Mouse (Mus musculus) intestine, embryonic 14.5 days (tissue): Measurements from ENCODE around the gene Wbp2. TPM values are rescaled to one million over a fixed set of nuclear protein-coding genes. Genes with fewer than 3 reads are reported as not detected.

Source experiments
- ATAC-seq: fragments of 200-750 bp; cut with Nextera tagmentation; replicated peaks from 2 replicates; pipeline ENCODE4 v1.8.0; 2017; ENCODE audit warnings: low read depth, moderate number of reproducible peaks, moderate TSS enrichment, moderate library complexity; ENCODE audit not compliant: low FRiP score, low TSS enrichment
- DNase-seq: peaks from one replicate; pipeline ENCODE4 v3.0.0-alpha.2; 2018; ENCODE audit warnings: low spot score
- H3K27ac ChIP-seq: fragments of 300-500 bp; sonication (generic); 2 replicates; pipeline ENCODE4 v1.5.1; 2014; ENCODE audit warnings: low read depth, mild to moderate bottlenecking, control low read depth
- H3K27me3 ChIP-seq: fragments of 300-500 bp; sonication (generic); replicated peaks from 2 replicates; pipeline ENCODE4 v1.6.1; 2014; ENCODE audit warnings: low read length, control low read depth; ENCODE audit not compliant: control insufficient read depth, insufficient read depth
- H3K36me3 ChIP-seq: fragments of 300-500 bp; sonication (generic); 2 replicates; pipeline ENCODE4 v1.6.1; 2014; ENCODE audit warnings: low read length, control low read depth; ENCODE audit not compliant: control insufficient read depth, insufficient read depth
- H3K4me1 ChIP-seq: fragments of 300-500 bp; sonication (generic); replicated peaks from 2 replicates; pipeline ENCODE4 v1.6.1; 2014; ENCODE audit warnings: low read length, control low read depth, mixed read lengths; ENCODE audit not compliant: control insufficient read depth, insufficient read depth
- H3K4me2 ChIP-seq: fragments of 300-500 bp; sonication (generic); 2 replicates; pipeline ENCODE4 v1.6.1; 2014; ENCODE audit warnings: low read length
- H3K4me3 ChIP-seq: fragments of 300-500 bp; sonication (generic); 2 replicates; pipeline ENCODE4 v1.5.1; 2014; ENCODE audit warnings: low read depth, low read length, control low read depth, mixed read lengths
- H3K9ac ChIP-seq: fragments of 300-500 bp; sonication (generic); 2 replicates; pipeline ENCODE4 v1.6.1; 2014; ENCODE audit warnings: mild to moderate bottlenecking, low read length
- H3K9me3 ChIP-seq: fragments of 300-500 bp; sonication (generic); 2 replicates; pipeline ENCODE4 v1.6.1; 2016; ENCODE audit warnings: low read length, control low read depth; ENCODE audit not compliant: control insufficient read depth
- WGBS: fragments of 180-500 bp; shearing (Covaris S2); extraction: QIAGEN DNeasy Blood & Tissue Kit; methylation state at CpG from one replicate; pipeline ENCODE4 v1.1.7; 2014; 5-methylcytosine and 5-hydroxymethylcytosine counted together
- polyA plus RNA-seq: library from polyadenylated mRNA; unstranded; fragments of >200 nt; fragmentation: Nextera tagmentation; extraction: Ambion mirVana; gene quantifications from 2 replicates; pipeline ENCODE4 v1.2.1, GENCODE M21; 2014

Gene Wbp2
- 78.0 and 85.0 TPM in 2 replicates for polyA plus RNA-seq

DNA sequence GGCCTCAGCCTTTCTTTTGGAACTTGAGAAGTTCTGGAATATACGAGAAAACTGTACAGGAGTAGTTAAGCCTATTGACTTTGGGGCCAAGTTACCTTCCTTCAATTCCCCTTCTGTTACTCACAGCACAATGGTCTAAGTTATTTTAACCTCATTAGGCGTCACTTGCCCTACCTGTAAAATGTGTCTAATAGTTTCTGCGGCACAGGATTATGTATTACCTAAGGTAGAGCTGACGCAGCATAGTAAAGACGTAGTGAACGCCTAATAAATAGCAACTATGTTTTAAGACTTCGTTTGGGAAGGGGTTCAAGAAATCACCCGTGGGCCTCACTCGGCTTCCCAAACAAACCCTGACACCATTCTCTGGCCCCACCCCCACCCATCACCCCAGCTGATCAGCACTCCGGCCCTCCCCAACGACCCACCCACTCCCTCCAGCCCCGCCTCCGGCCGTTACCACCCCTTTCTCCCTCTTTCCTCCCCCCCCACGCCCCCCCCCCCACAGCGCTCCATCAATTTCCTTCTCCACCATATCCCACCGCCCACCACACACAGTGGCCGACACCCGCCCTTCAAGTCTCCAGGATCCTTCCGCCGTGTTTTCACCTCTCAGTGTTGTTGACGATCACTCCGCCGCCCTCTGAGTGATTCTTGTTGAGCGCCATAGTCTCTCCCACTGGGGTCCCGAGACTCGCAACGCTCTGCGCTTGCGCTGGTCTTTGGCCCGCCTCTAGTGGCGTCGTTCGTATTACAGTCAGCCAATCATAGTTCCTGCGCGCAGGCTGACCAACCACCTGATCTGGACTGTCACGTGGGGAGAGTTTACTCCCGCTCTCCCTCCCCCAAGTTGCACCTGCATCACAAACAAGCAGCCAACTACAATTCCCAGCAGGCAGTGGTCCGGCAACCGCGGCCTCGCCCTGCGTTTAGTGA lies at the start of gene Wbp2:
Gene Wbp2 (minus strand): TSS at position 738 of the 936 bp plus-strand sequence.
- Histone ChIP-seq H3K36me3 (peaks cover 25% of the 10 kb centered on the region), H3K9me3 (no peaks in the 10 kb centered on the region), H3K4me2 (peak within 1 kb of the TSS; percentile 71), H3K4me3 (peak within 1 kb of the TSS; percentile 54), H3K9ac (peak within 1 kb of the TSS; percentile 44), H3K4me1 (peaks cover 13% of the 10 kb centered on the region), H3K27me3 (no peaks in the 10 kb centered on the region), H3K27ac (peak within 1 kb of the TSS; percentile 82)
- WGBS: 5% methylated on average over 42 of the region's 43 CpGs
- ATAC-seq: peak; percentile 94
- DNase-seq: peak; percentile 96

DNA sequence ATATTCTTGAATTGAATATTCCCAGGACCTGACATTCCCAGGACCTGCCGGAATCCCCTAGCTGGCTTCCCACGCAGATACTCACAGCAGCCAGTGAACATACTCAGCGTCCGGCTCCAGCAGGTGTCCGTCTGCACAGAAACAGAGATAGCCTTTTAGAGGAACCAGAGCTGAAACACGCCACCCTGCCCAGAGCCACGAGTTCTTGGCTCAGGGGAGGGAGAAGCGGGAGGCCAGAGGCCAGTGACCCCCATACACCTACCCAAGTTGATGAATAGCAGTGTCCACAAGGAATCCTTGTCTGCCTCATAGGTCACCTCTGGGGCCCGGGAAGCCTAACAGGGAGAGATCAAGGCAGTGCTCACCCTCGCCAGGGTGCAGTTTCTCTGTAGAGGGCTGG lies 47.4 kb upstream of the Wbp2 start:
- H3K9me3 ChIP-seq: no peaks in the 10 kb centered on the region
- H3K9ac ChIP-seq: no peak overlapping the region
- no peak overlapping the region for H3K27ac ChIP-seq
- H3K27me3 ChIP-seq: no peaks in the 10 kb centered on the region
- no peak overlapping the region for H3K4me2 ChIP-seq
- 83% methylated on average over 10 of the region's 10 CpGs for WGBS
- DNase-seq (no peak), ATAC-seq (no peak)
- H3K4me1 ChIP-seq: peaks cover 15% of the 10 kb centered on the region
- H3K36me3 ChIP-seq: peaks cover 35% of the 10 kb centered on the region
- no peak overlapping the region for H3K4me3 ChIP-seq

GRCm38 (mm10) chr11:116133497-116133896 lies 46.7 kb upstream of the Wbp2 start:
- Histone ChIP-seq H3K36me3 (peaks cover 35% of the 10 kb centered on the region), H3K4me1 (peaks cover 15% of the 10 kb centered on the region), H3K9me3 (no peaks in the 10 kb centered on the region), H3K4me3 (no peak overlapping the region), H3K27me3 (no peaks in the 10 kb centered on the region), H3K27ac (no peak overlapping the region), H3K4me2 (no peak overlapping the region), H3K9ac (no peak overlapping the region)
- no peak for DNase-seq
- no peak for ATAC-seq
- WGBS: 77% methylated on average over 5 of the region's 5 CpGs

DNA sequence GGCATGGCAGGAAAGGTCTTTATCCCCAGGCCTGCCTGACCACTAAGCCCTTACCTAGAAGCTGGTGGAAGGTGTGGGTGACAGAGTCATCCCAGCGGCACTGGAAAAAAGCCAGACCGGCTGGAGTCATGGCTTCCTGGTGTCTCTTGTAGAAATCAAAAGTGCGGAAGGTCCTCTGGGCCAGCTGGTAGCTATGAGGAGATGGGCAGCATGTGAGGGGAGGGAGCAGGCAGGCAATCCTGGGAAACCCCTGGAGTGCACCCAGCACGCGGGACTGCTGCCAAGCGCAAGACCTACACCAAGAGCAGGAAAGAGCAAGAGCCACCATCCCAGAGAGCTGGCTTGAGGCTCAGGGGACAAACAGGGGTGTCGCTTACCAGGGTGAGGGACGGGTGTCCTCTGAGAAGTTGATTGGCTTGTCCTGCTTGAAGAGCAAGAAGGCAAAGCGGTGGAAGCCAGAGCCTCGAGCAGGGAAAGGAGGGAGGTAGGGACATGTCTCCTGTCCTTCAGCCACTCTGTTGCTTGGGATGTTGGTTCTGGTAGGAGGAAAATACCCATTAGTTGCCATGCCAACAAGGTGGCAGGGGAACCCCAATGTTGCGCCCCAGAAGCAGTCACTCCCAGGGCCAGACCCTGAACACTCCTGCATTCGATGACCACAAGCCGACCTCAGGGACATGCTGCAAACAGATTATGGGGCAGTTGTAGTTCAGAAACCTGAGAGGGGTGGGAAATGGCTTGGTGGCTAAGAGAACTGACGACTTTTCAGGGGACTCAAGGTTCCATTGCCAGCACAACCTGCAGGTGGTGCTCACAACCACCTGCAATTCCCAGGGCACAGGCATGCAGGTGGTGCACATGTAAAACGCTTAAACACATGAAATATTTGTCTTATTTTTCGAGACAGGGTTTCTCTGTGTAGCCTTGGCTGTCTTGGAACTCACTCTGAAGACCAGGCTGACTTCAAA lies 45.9 kb upstream of the Wbp2 start:
- no peak overlapping the region for H3K4me2 ChIP-seq
- 80% methylated on average over 16 of the region's 16 CpGs for WGBS
- H3K9ac ChIP-seq: no peak overlapping the region
- H3K4me1 ChIP-seq: peaks cover 14% of the 10 kb centered on the region
- H3K36me3 ChIP-seq: peaks cover 35% of the 10 kb centered on the region
- DNase-seq (no peak), ATAC-seq (no peak)
- H3K27ac ChIP-seq: no peak overlapping the region
- no peak overlapping the region for H3K4me3 ChIP-seq
- H3K27me3 ChIP-seq: no peaks in the 10 kb centered on the region
- H3K9me3 ChIP-seq: no peaks in the 10 kb centered on the region

DNA sequence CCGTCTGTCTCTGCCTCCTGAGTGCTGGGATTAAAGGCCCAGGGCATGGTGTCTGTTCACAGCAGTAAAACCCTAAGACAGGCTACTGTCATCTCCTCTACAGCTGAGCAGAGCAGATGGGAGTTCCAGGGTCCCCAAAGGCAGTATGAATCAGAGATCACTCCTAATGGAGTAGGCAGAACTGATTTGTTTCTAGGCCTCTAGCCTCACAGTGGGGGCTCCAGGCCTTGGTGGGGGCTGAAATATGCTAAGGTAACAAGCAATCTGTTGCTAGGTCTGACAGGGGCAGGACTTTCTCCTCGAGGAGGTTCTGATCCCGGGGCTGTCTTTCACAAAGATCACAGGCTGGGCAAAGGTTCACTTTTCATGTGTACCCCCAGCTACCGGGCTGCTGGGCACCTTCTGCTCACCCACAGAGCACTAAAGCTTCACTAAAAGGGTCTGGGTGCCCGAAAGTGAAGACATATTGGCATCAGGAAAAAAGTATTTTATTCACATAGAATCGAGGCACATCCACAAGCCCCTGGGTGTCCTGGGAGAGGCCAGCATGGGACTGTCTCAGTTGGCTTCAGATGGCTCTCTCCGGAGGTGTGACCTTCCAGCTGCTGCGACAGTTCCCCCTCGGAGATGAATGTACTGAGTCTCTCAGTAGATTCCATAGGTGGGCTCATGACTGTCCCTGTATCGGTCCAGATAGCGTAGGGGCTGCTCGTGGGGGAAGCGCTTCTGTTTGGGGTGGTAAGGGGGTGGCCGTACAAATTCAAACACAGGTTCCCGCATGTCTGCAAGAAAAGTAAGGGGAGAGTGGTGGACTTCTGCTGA lies 44.8 kb upstream of the Wbp2 start:
- DNase-seq: peak; percentile 67
- H3K9ac ChIP-seq: peak overlapping the region; percentile 67
- H3K27me3 ChIP-seq: no peaks in the 10 kb centered on the region
- 78% methylated on average over 15 of the region's 15 CpGs for WGBS
- peaks cover 37% of the 10 kb centered on the region for H3K36me3 ChIP-seq
- no peaks in the 10 kb centered on the region for H3K9me3 ChIP-seq
- H3K4me1 ChIP-seq: peaks cover 18% of the 10 kb centered on the region
- no peak for ATAC-seq
- peak overlapping the region; percentile 84 for H3K27ac ChIP-seq
- H3K4me3 ChIP-seq: peak overlapping the region; percentile 43; the same call in 1 of the 2 replicates
- peak overlapping the region; percentile 50 for H3K4me2 ChIP-seq

DNA sequence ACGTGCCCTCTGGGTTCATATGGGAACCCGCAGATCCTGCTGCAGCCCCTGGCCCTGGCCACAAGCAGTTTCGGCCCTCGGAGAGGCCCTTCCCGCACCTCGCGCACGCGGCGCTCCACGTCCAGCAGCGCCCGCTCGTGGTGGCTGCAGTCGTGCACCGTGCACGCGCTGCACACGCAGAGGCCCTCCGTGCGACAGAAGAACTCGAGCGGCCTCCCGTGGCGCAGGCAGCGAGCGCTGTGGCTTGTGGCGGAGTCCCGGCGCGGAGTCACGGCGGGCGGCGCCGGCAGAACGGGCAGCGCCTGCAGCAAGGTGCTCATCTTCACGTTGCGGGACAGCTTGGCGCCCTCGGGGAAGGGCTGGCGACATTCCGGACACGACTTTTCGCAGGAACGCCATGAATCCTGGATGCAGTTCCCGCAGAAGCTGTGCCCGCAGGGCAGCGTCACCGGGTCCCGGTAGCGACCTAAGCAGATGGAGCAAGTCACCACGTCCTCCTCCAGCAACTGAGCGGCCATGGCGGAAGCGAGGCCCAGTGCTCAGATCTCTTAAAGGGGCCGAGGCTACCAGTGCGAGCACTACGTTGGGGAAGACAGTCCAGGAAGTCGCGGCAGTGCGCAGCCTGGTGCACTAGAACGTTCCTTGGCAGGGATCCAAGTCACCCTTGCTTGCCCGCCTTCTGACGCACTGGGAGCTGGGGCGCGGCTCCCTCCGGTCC lies 43.9 kb upstream of the Wbp2 start, which contains the start of gene Trim65:
Gene Trim65 (minus strand): TSS at position 641 of the 718 bp plus-strand sequence.
- DNase-seq (peak; percentile 93), ATAC-seq (peak; percentile 82)
- Histone ChIP-seq H3K4me1 (peaks cover 18% of the 10 kb centered on the region), H3K27me3 (no peaks in the 10 kb centered on the region), H3K4me3 (peak within 1 kb of the TSS; percentile 43), H3K36me3 (peaks cover 43% of the 10 kb centered on the region), H3K27ac (peak within 1 kb of the TSS; percentile 84), H3K9me3 (no peaks in the 10 kb centered on the region), H3K9ac (peak within 1 kb of the TSS; percentile 67), H3K4me2 (peak within 1 kb of the TSS; percentile 50)
- under 1% methylated on average over 69 of the region's 69 CpGs for WGBS

GRCm38 (mm10) chr11:116129993-116130487 lies 43.2 kb upstream of the Wbp2 start:
- H3K4me1 ChIP-seq: peaks cover 18% of the 10 kb centered on the region
- H3K4me3 ChIP-seq: peak overlapping the region; percentile 43
- no peaks in the 10 kb centered on the region for H3K27me3 ChIP-seq
- H3K9me3 ChIP-seq: no peaks in the 10 kb centered on the region
- peak overlapping the region; percentile 67 for H3K9ac ChIP-seq
- peak overlapping the region; percentile 50 for H3K4me2 ChIP-seq
- peak; percentile 24; the same call in 1 of the 2 replicates for ATAC-seq
- peaks cover 46% of the 10 kb centered on the region for H3K36me3 ChIP-seq
- DNase-seq: no peak
- WGBS: 42% methylated on average over 8 of the region's 8 CpGs
- H3K27ac ChIP-seq: peak overlapping the region; percentile 84
